Mouse (Mus musculus) embryonic facial prominence, embryonic 15.5 days (tissue): ENCODE results near the gene Btg2. TPM values are rescaled to one million over a fixed set of nuclear protein-coding genes. Genes with fewer than 3 reads are reported as not detected.

Experiments used
- ATAC-seq: fragments of 200-750 bp; cut with Nextera tagmentation; 2 replicates; pipeline ENCODE4 v1.8.0; 2017; ENCODE audit warnings: low read depth, moderate TSS enrichment; ENCODE audit not compliant: insufficient number of reproducible peaks, low FRiP score, low TSS enrichment
- H3K27ac ChIP-seq: fragments of 300-500 bp; sonication (generic); replicated peaks from 2 replicates; pipeline ENCODE4 v1.5.1; 2015; ENCODE audit warnings: mild to moderate bottlenecking, inconsistent platforms
- H3K27me3 ChIP-seq: fragments of 300-500 bp; sonication (generic); 2 replicates; pipeline ENCODE4 v1.6.1; 2015; ENCODE audit warnings: inconsistent platforms
- H3K36me3 ChIP-seq: fragments of 300-500 bp; sonication (generic); 2 replicates; pipeline ENCODE4 v1.6.1; 2015; ENCODE audit warnings: mild to moderate bottlenecking, inconsistent platforms
- H3K4me1 ChIP-seq: fragments of 300-500 bp; sonication (generic); 2 replicates; pipeline ENCODE4 v1.6.1; 2015; ENCODE audit warnings: inconsistent platforms
- H3K4me2 ChIP-seq: fragments of 300-500 bp; sonication (generic); replicated peaks from 2 replicates; pipeline ENCODE4 v1.6.1; 2015; ENCODE audit warnings: mild to moderate bottlenecking, inconsistent platforms
- H3K4me3 ChIP-seq: fragments of 300-500 bp; sonication (generic); replicated peaks from 2 replicates; pipeline ENCODE4 v1.5.1; 2015; ENCODE audit warnings: mild to moderate bottlenecking, inconsistent platforms
- H3K9ac ChIP-seq: fragments of 300-500 bp; sonication (generic); 2 replicates; pipeline ENCODE4 v1.6.1; 2015; ENCODE audit warnings: inconsistent platforms
- H3K9me3 ChIP-seq: fragments of 300-500 bp; sonication (generic); replicated peaks from 2 replicates; pipeline ENCODE4 v1.6.1; 2016; ENCODE audit warnings: inconsistent platforms
- WGBS: fragments of 180-500 bp; shearing (Covaris S2); methylation state at CpG from one replicate; pipeline ENCODE4 v1.1.7; 2015; 5-methylcytosine and 5-hydroxymethylcytosine counted together
- polyA plus RNA-seq: library from polyadenylated mRNA; unstranded; fragments of >200 nt; fragmentation: Nextera tagmentation; extraction: Ambion mirVana; gene quantifications from 2 replicates; pipeline ENCODE4 v1.2.1, GENCODE M21; 2015

Btg2 gene
- 39.9 and 41.3 TPM in 2 replicates for polyA plus RNA-seq

DNA sequence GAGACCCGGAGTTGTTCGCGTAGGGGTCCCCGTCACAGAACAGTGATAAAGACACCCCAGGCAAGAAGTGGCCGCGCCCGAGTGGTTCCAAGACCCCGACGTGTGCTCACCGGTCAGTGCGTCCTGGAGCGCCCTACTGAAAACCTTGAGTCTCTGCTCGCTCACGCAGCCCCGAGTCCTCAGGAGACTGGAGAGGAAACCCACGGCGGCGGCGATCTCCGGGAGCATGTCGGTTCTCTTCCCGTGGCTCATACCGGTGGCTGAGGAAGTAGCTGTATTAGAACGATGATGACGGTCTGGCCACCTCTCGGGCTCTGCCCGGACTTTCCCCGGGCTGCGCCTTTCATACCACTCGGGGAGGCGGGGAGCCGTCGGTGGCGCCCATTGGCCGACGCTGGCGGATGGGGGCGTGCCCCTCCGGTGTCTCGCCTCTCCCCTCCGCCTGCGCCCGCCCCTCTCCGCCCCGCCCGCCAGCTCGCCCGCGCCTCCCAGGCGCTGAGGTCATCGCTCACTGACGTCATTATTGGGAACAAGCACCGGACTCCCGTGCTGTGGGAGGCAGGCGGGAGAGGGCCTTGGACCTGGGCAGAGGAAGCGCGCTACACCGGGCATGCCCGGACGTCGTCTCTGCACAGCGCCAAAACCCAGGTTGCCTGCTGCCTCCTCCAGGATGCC, at the start of gene Btg2:
Gene Btg2, minus strand, starts transcription at position 319 of the 675 bp plus-strand sequence.
- peak; percentile 92 for ATAC-seq
- H3K4me1 ChIP-seq: peaks cover 51% of the 10 kb centered on the region

DNA sequence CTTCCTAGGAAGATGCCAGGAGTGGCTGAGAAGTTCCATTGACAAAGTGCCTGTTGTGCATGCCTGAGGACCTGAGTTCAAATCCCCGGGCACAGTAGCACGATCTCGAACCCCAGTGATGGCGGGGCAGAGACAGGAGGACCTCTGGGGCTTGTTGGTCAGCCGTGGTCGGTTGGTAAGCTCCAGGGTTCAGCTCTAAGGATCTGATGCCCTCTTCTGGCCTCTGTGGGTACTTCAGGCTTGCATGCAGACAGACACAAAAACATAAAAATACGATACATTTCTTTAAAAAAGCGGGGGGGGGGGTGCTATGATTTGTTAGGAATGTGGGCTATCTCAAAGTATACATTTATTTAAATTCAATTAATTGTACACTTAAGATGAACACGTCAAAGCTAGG, 43.3 kb upstream of the Btg2 start:
- Histone ChIP-seq H3K27me3 (no peaks in the 10 kb centered on the region), H3K9ac (no peak overlapping the region), H3K4me1 (no peaks in the 10 kb centered on the region), H3K27ac (no peak overlapping the region), H3K9me3 (no peaks in the 10 kb centered on the region), H3K4me2 (no peak overlapping the region), H3K36me3 (no peaks in the 10 kb centered on the region), H3K4me3 (no peak overlapping the region)
- WGBS: 47% methylated on average over 9 of the region's 9 CpGs
- no peak for ATAC-seq

More for the DNA sequence above, at the start of gene Btg2:
- Histone ChIP-seq H3K4me3 (peak within 1 kb of the TSS; percentile 79), H3K4me2 (peak within 1 kb of the TSS; percentile 87), H3K36me3 (0 out of 2 replicates have a peak, but pooled peaks cover 6% of the 10 kb centered on the region), H3K27me3 (no peaks in the 10 kb centered on the region), H3K9ac (peak within 1 kb of the TSS; percentile 88), H3K27ac (peak within 1 kb of the TSS; percentile 83), H3K9me3 (no peaks in the 10 kb centered on the region)
- WGBS: under 1% methylated on average over 61 of the region's 62 CpGs

DNA sequence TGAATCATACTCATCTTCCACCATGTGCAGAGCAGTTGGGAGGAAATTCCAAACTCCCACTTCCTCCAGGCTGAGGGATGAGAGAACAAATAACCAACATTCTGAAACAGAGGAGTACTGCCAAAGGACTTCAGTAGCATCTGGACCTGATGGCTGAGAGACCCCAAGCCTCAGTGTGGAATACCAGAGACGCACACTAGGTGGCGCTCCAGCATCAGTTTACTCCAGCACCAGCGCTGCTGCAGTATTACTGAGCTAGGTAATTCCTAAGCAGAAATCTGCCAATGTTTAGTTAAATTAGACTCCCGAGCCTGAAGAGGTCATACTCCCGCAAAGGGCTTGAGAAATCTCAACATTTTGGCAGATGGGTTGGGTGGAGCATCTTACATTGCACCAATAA, 41.3 kb upstream of the Btg2 start:
- Histone ChIP-seq H3K36me3 (no peaks in the 10 kb centered on the region), H3K9ac (no peak overlapping the region), H3K4me2 (no peak overlapping the region), H3K9me3 (no peaks in the 10 kb centered on the region), H3K4me3 (no peak overlapping the region), H3K27ac (no peak overlapping the region), H3K4me1 (peaks cover 11% of the 10 kb centered on the region), H3K27me3 (no peaks in the 10 kb centered on the region)
- WGBS: 4% methylated on average over 5 of the region's 5 CpGs
- ATAC-seq: 0 out of 2 replicates have a peak, but pooled peaks have one; percentile 51

DNA sequence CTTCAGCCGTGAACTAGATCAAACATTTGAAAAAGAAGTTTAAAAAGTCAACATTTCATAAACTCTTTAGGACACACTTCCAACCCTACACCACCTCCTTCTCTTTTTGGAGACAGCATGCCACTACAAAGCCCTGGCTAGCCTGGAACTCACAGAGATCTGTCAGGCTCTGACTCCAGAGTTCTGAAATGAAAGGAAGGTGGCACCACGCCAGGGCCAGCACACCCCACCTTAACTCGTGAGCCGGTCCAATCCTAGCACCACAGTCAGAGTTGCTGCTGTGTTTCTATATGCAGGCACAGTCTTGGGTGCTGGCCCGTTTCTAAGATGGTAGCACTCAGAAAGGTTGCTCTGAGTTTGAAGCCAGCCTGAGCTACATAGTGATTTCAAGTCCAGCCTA, 38.2 kb upstream of the Btg2 start:
- Histone ChIP-seq H3K36me3 (no peaks in the 10 kb centered on the region), H3K9me3 (no peaks in the 10 kb centered on the region), H3K4me2 (no peak overlapping the region), H3K4me3 (no peak overlapping the region), H3K9ac (no peak overlapping the region), H3K4me1 (peaks cover 13% of the 10 kb centered on the region), H3K27me3 (no peaks in the 10 kb centered on the region), H3K27ac (no peak overlapping the region)
- no peak for ATAC-seq
- WGBS: 69% methylated on average over 5 of the region's 5 CpGs

DNA sequence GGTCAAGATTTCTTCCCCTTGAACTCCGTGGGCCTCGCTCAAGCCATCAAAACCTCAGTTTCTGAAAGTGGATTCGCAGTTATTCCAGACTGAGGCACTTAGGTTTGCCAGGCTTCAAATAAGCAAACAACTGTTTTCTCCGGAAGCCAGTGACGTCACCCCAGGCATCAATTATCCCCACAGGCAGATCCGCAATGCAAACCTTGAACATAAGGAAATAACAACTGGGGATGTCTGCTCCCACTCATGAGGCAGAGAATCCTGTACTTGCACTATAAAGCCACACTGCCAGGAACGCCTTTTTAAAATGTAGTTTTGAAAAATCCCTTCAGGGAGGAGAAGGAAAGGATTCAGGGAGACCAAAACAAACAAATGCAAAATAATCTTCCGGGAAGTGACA, 36.5 kb upstream of the Btg2 start:
- WGBS: 26% methylated on average over 8 of the region's 8 CpGs

DNA sequence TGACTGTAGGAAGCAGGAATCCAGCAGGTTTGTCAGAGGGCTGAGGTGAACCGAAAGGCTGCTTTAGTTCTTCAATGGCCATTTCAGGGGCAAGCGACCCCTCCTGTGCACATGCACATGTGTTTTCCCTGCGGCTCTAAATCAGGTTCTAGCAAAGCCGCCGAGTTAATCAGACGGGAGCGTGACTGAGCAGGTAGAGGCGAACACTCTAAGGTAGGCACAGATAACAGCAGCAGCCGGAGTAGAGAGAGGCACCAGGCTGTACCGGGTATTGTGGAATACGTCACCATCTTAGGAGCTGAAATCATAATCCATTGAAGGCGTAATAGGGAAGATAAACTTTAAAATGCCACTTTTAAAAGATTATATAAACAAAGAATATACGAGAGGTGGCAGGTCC, 35.8 kb upstream of the Btg2 start:
- no peak overlapping the region for H3K9ac ChIP-seq
- H3K36me3 ChIP-seq: no peaks in the 10 kb centered on the region
- H3K4me2 ChIP-seq: no peak overlapping the region
- no peak for ATAC-seq
- WGBS: 51% methylated on average over 13 of the region's 13 CpGs
- no peak overlapping the region for H3K4me3 ChIP-seq
- peak overlapping the region; percentile 56 for H3K27ac ChIP-seq
- peaks cover 13% of the 10 kb centered on the region for H3K4me1 ChIP-seq
- no peaks in the 10 kb centered on the region for H3K9me3 ChIP-seq
- H3K27me3 ChIP-seq: no peaks in the 10 kb centered on the region

More for the DNA sequence above, 36.5 kb upstream of the Btg2 start:
- H3K9ac ChIP-seq: no peak overlapping the region
- H3K27ac ChIP-seq: peak overlapping the region; percentile 56
- no peaks in the 10 kb centered on the region for H3K9me3 ChIP-seq
- no peak for ATAC-seq
- H3K36me3 ChIP-seq: no peaks in the 10 kb centered on the region
- no peak overlapping the region for H3K4me2 ChIP-seq
- peaks cover 13% of the 10 kb centered on the region for H3K4me1 ChIP-seq
- no peaks in the 10 kb centered on the region for H3K27me3 ChIP-seq
- no peak overlapping the region for H3K4me3 ChIP-seq

DNA sequence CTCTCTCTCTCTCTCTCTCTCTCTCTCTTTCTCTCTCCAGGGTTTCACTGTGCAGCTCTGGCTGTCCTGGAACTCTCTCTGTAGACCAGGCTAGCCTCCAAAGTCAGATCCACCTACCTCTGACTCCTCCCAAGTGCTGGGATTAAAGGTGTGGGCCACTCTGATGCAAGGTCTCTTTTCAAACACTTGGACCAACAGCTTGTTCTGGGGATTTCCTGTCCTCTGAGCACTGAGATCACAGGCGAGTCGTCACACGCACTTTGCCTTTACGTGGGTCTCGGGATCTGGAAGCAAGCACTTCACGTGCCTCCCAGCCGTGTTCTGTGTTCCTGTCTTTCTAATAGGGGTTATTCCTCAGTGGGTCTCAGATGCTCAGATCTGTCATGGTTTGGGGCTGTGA, 35.1 kb upstream of the Btg2 start:
- Histone ChIP-seq H3K4me3 (no peak overlapping the region), H3K4me1 (peaks cover 13% of the 10 kb centered on the region), H3K9me3 (no peaks in the 10 kb centered on the region), H3K27ac (peak overlapping the region; percentile 56), H3K36me3 (no peaks in the 10 kb centered on the region), H3K27me3 (no peaks in the 10 kb centered on the region), H3K9ac (no peak overlapping the region), H3K4me2 (no peak overlapping the region)
- no peak for ATAC-seq
- 65% methylated on average over 7 of the region's 7 CpGs for WGBS

DNA sequence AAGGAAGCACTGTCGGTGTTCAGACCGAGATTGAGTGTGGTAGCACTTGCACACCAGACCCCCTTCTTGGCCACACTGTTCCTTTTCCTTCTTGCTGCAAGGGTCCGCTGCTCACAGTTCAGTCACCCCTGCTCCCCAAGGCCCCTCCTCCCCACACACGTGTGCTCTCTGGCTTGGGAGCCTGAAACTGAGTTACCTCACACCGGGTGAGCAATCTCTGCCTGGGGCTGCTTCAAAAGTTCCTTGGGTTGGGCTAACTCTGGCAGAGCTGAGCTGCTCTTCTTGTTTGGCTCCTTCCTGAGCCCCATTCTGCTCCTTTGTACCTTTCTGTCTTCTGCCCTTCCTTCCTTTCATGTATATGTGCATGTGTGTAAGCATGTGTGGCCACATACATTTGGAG, 34.6 kb upstream of the Btg2 start:
- Histone ChIP-seq H3K36me3 (no peaks in the 10 kb centered on the region), H3K4me2 (no peak overlapping the region), H3K4me3 (no peak overlapping the region), H3K9me3 (no peaks in the 10 kb centered on the region), H3K27ac (peak overlapping the region; percentile 56), H3K9ac (no peak overlapping the region), H3K27me3 (no peaks in the 10 kb centered on the region), H3K4me1 (peaks cover 13% of the 10 kb centered on the region)
- WGBS: 33% methylated on average over 5 of the region's 5 CpGs
- ATAC-seq: peak; percentile 32; the same call in 1 of the 2 replicates

DNA sequence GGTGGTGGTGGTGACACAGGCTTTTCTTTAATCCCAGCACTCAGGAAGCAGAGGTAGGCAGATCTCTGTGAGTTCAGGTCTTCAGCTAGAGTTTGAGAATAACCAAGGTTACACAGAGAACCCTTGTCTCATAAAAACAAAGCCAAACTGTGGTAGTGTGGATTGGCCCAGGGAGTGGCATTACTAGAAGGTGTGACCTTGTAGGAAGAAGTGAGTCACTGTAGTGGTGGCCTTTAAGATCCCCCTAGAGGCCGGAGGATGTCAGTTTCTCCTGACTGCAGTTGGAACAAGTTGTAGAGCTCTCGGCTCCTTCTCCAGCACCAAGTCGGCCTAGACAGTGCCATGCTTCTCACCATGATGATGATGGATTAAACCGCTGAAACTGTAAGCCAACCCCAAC, 32.1 kb upstream of the Btg2 start, which contains the start of gene Chit1:
Gene Chit1, plus strand, starts transcription at position 264 of the 400 bp plus-strand sequence.
- no peak within 1 kb of the TSS for H3K9ac ChIP-seq
- H3K9me3 ChIP-seq: no peaks in the 10 kb centered on the region
- no peaks in the 10 kb centered on the region for H3K36me3 ChIP-seq
- WGBS: 74% methylated on average over 4 of the region's 4 CpGs
- H3K4me1 ChIP-seq: peaks cover 13% of the 10 kb centered on the region
- H3K27ac ChIP-seq: no peak within 1 kb of the TSS
- no peak within 1 kb of the TSS for H3K4me3 ChIP-seq
- H3K27me3 ChIP-seq: no peaks in the 10 kb centered on the region
- H3K4me2 ChIP-seq: no peak within 1 kb of the TSS
- ATAC-seq: no peak

DNA sequence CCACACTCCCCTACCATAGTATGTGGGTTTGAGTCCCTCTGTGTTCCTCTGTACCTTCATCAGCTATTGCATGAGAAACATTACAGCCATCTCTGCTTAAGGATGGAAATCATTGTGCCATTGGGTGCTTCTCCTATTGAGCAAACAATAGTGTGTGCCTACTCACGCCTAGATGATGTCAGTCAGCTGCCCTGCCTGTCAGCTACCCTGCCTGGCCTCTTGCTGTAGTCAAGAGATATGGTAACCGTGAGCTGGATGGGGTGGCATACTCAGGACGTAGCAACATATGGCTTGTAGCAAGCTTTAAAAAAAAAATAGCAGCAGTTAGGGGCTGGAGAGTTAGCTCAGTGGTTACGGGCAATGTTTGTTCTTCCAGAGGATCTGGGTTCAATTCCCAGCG, 31.5 kb upstream of the Btg2 start:
- no peak overlapping the region for H3K4me2 ChIP-seq
- no peak overlapping the region for H3K4me3 ChIP-seq
- no peaks in the 10 kb centered on the region for H3K9me3 ChIP-seq
- H3K27ac ChIP-seq: no peak overlapping the region
- 77% methylated on average over 5 of the region's 5 CpGs for WGBS
- no peak for ATAC-seq
- no peaks in the 10 kb centered on the region for H3K27me3 ChIP-seq
- no peak overlapping the region for H3K9ac ChIP-seq
- no peaks in the 10 kb centered on the region for H3K36me3 ChIP-seq
- H3K4me1 ChIP-seq: peaks cover 12% of the 10 kb centered on the region

DNA sequence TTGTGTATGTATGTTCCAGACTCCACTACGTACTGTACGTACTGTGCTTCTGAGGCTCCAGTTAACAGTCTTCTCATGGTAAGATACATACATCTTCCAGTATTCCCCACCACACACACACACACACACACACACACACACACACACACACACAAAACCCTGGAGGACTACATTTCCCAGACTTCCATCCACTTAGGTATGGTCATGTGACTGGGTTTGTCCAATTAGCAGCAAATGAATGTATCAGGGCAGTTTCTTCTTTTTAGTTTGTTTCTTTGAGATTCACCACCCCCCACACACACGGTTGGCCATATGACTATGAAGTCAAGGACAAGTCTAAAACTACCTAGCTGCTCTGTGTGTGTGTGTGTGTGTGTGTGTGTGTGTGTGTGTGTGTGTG, 31.1 kb upstream of the Btg2 start:
- peaks cover 8% of the 10 kb centered on the region; the same call in 1 of the 2 replicates for H3K4me1 ChIP-seq
- ATAC-seq: no peak
- H3K9me3 ChIP-seq: no peaks in the 10 kb centered on the region
- no peaks in the 10 kb centered on the region for H3K27me3 ChIP-seq
- H3K4me2 ChIP-seq: no peak overlapping the region
- H3K9ac ChIP-seq: no peak overlapping the region
- no peak overlapping the region for H3K27ac ChIP-seq
- H3K36me3 ChIP-seq: no peaks in the 10 kb centered on the region
- no peak overlapping the region for H3K4me3 ChIP-seq
- WGBS: 88% methylated on average over 3 of the region's 3 CpGs

DNA sequence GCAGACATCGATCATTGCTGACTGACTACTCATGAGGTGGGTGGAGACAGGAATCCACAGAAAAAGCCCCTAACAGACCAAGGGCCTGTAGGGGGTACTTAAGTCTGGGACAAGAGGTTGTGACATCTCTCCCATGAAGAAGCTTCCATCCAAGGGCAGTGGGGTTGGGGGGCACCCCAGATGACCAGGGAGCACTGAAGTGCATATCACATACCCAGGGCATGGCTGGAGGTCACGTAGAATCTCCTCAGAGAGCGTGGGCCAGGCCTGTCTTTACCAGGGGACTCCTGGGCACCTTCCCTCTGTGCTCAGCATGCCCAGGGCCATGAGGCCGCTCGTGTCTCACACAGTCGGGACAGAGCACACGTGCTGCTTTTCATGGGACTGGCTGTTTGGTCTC, 28.9 kb upstream of the Btg2 start:
- Histone ChIP-seq H3K27ac (no peak overlapping the region), H3K27me3 (no peaks in the 10 kb centered on the region), H3K4me1 (peaks cover 23% of the 10 kb centered on the region), H3K9me3 (no peaks in the 10 kb centered on the region), H3K4me2 (no peak overlapping the region), H3K36me3 (no peaks in the 10 kb centered on the region), H3K4me3 (no peak overlapping the region), H3K9ac (no peak overlapping the region)
- no peak for ATAC-seq
- 84% methylated on average over 7 of the region's 7 CpGs for WGBS
